Mouse (Mus musculus): Measurements from ENCODE around the gene Gpr82. TPM values are rescaled to one million over a fixed set of nuclear protein-coding genes. Genes with fewer than 3 reads are reported as not detected.

Gpr82 gene
- 0.31 and 0.35 TPM in 2 replicates for polyA plus RNA-seq (2014; fragmentation: Nextera tagmentation; extraction: Ambion mirVana)

DNA sequence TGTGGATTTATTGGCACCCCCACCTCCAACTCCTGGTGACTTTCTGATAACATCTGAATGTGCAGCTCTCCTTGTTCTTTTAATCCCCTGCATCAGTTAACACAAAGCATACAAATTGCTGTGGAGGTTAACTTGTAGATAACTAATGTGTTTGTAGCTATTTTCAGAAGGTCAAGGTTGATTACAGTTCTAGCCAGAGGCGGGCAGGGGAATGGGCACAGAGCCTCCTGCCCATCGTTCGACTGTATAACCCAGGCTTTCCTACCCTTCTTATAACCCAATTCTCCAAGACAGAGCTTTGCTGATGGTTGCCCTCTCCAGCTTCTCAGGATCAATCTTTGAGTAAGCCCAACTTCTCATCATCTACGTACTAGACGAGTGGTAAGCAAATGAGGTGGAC, at the start of gene Gpr82:
Gpr82 (plus strand) TSS at position 301 of the 400 bp plus-strand sequence.
- ATAC-seq (ENCODE audit: insufficient number of reproducible peaks, insufficient read depth, low FRiP score, low read depth): no peak
- no peak within 1 kb of the TSS for H3K9ac ChIP-seq (ENCODE audit: low read length)
- no peaks in the 10 kb centered on the region for H3K9me3 ChIP-seq (ENCODE audit: control insufficient read depth, low read length)
- 78% methylated on average over 5 of the region's 5 CpGs for WGBS
- H3K36me3 ChIP-seq (ENCODE audit: control insufficient read depth, insufficient read depth, low read length): no peaks in the 10 kb centered on the region
- H3K4me3 ChIP-seq (ENCODE audit: control insufficient read depth in 1 of 2, insufficient read depth in 1 of 2, low read depth in 1 of 2, low read length in 2 of 2): no peak within 1 kb of the TSS
- no peak within 1 kb of the TSS for H3K4me2 ChIP-seq (ENCODE audit: low read length)
- no peaks in the 10 kb centered on the region for H3K27me3 ChIP-seq (ENCODE audit: control insufficient read depth, insufficient read depth, low read length)
- no peaks in the 10 kb centered on the region for H3K4me1 ChIP-seq (ENCODE audit: control insufficient read depth in 2 of 2, insufficient read depth in 2 of 2, low read length in 2 of 2)
- H3K27ac ChIP-seq (replicated peaks in 1 of 2; ENCODE audit: control insufficient read depth in 1 of 2, insufficient read depth in 1 of 2, low read depth in 2 of 2, low read length in 2 of 2): no peak within 1 kb of the TSS

DNA sequence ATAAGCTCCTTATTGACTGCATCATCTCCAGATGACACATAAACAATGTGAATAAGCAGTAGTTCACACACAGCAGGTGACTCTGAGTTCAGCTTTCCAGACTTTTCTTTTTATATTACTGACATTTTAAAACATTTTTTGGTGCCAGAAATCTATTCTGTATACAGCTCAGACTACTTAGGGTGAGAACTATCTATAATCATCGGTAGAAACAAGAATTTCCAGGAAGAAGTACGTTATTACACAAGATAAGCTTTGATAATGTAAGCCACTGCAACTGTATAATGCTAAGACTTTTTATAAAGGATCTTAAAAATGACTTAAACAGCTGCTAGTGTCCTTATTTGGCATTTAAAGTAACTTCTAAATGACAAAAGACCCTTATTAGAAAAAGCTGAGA, 49.0 kb upstream of the Gpr82 start:
- H3K9ac ChIP-seq (ENCODE audit: low read length): no peak overlapping the region
- no peak overlapping the region for H3K27ac ChIP-seq (replicated peaks in 1 of 2; ENCODE audit: control insufficient read depth in 1 of 2, insufficient read depth in 1 of 2, low read depth in 2 of 2, low read length in 2 of 2)
- H3K4me2 ChIP-seq (ENCODE audit: low read length): no peak overlapping the region
- no peak overlapping the region for H3K4me3 ChIP-seq (ENCODE audit: control insufficient read depth in 1 of 2, insufficient read depth in 1 of 2, low read depth in 1 of 2, low read length in 2 of 2)
- ATAC-seq (ENCODE audit: insufficient number of reproducible peaks, insufficient read depth, low FRiP score, low read depth): no peak
- no peaks in the 10 kb centered on the region for H3K27me3 ChIP-seq (ENCODE audit: control insufficient read depth, insufficient read depth, low read length)
- H3K9me3 ChIP-seq (ENCODE audit: control insufficient read depth, low read length): no peaks in the 10 kb centered on the region
- WGBS: 59% methylated on average over 2 of the region's 2 CpGs
- no peaks in the 10 kb centered on the region for H3K4me1 ChIP-seq (ENCODE audit: control insufficient read depth in 2 of 2, insufficient read depth in 2 of 2, low read length in 2 of 2)
- peaks cover 5% of the 10 kb centered on the region; the same call in 1 of the 2 replicates for H3K36me3 ChIP-seq (ENCODE audit: control insufficient read depth, insufficient read depth, low read length)

DNA sequence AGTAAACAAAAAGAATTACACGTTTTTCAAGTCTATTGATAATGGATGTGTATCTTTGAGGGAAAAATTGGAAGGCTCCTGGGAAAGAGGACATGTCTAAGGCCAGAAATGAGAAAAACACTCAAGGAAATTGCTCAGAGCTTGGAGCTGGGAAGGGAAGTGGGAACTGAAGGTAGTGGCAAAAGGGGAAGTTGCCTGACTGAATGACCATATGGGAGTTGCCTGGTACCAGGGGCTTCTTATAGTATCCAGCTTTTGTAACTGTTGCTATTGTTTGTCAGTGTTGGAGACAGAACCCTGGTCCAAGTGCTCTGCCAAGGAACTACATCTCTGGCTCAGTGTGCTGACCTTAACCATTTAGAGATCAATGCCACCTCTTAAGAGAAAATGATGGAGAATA, 44.4 kb upstream of the Gpr82 start:
- ATAC-seq (ENCODE audit: insufficient number of reproducible peaks, insufficient read depth, low FRiP score, low read depth): no peak
- Histone ChIP-seq H3K9me3 (ENCODE audit: control insufficient read depth, low read length) (no peaks in the 10 kb centered on the region), H3K36me3 (ENCODE audit: control insufficient read depth, insufficient read depth, low read length) (peaks cover 5% of the 10 kb centered on the region; the same call in 1 of the 2 replicates), H3K4me1 (ENCODE audit: control insufficient read depth in 2 of 2, insufficient read depth in 2 of 2, low read length in 2 of 2) (no peaks in the 10 kb centered on the region), H3K4me2 (ENCODE audit: low read length) (no peak overlapping the region), H3K9ac (ENCODE audit: low read length) (no peak overlapping the region), H3K27me3 (ENCODE audit: control insufficient read depth, insufficient read depth, low read length) (no peaks in the 10 kb centered on the region), H3K4me3 (ENCODE audit: control insufficient read depth in 1 of 2, insufficient read depth in 1 of 2, low read depth in 1 of 2, low read length in 2 of 2) (no peak overlapping the region), H3K27ac (replicated peaks in 1 of 2; ENCODE audit: control insufficient read depth in 1 of 2, insufficient read depth in 1 of 2, low read depth in 2 of 2, low read length in 2 of 2) (no peak overlapping the region)
- WGBS: 48% methylated on average over 1 of the region's 1 CpGs

DNA sequence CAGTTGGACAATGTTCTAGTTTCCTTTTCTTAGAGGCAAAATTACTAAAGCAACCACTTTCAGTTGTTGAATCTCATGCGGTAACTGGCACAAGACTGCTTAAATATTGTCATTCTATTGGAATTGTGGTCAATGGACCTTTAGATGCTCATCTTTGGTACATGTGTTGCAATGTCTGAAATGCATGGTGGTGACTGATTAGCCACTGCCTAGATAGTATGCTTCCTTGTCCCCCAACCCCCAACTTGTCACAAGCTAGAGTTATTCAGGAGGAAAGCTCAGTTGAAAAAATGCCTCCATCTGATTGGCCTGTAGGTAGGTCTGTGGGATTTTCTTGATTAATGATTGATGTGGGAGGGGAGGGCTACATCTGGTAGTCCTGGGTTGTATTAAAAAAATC, 43.9 kb upstream of the Gpr82 start:
- no peak for ATAC-seq (ENCODE audit: insufficient number of reproducible peaks, insufficient read depth, low FRiP score, low read depth)
- H3K9me3 ChIP-seq (ENCODE audit: control insufficient read depth, low read length): no peaks in the 10 kb centered on the region
- H3K9ac ChIP-seq (ENCODE audit: low read length): no peak overlapping the region
- H3K4me2 ChIP-seq (ENCODE audit: low read length): no peak overlapping the region
- peaks cover 5% of the 10 kb centered on the region; the same call in 1 of the 2 replicates for H3K36me3 ChIP-seq (ENCODE audit: control insufficient read depth, insufficient read depth, low read length)
- no peaks in the 10 kb centered on the region for H3K4me1 ChIP-seq (ENCODE audit: control insufficient read depth in 2 of 2, insufficient read depth in 2 of 2, low read length in 2 of 2)
- H3K4me3 ChIP-seq (ENCODE audit: control insufficient read depth in 1 of 2, insufficient read depth in 1 of 2, low read depth in 1 of 2, low read length in 2 of 2): no peak overlapping the region
- no peaks in the 10 kb centered on the region for H3K27me3 ChIP-seq (ENCODE audit: control insufficient read depth, insufficient read depth, low read length)
- H3K27ac ChIP-seq (replicated peaks in 1 of 2; ENCODE audit: control insufficient read depth in 1 of 2, insufficient read depth in 1 of 2, low read depth in 2 of 2, low read length in 2 of 2): no peak overlapping the region
- WGBS: 88% methylated on average over 1 of the region's 1 CpGs

DNA sequence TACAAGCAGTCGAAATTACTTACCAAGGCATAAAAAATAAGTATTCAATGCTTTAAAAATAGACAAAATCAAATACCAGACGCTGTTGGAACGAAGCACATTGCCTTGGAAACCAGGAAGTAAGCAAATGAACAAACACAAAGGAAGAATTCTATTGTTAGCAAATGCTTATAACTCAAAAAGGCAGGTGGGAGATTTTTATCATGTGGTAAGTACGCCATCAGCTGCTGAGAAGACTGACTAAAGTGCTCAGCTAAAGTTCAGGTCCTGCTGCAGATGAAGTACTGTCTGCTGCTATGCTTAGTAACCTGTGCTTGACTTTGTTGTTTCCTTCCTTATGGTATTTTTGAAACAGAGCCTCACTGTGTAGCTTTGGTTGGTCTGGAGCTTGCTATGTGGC, 42.7 kb upstream of the Gpr82 start:
- H3K27ac ChIP-seq (replicated peaks in 1 of 2; ENCODE audit: control insufficient read depth in 1 of 2, insufficient read depth in 1 of 2, low read depth in 2 of 2, low read length in 2 of 2): no peak overlapping the region

DNA sequence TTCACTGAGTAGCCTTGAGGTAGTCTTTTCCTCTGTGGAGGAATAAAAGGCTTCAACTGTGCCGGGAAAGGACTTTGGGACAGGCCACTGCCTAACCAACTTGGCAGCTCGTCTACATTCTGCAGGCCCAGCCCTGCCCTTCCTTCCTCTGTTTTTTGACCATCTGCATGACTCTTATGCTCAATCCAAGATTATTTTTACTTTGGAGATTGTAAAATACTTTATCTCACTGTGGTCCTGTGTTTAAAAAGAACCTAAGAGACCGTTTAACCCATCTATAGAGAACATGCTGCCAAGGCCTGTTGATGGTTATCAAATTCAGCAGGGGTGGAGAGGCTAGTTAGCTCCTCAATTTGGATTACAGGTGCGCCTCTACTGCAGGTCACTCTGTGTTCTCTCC, 39.7 kb upstream of the Gpr82 start:
- Histone ChIP-seq H3K9me3 (ENCODE audit: control insufficient read depth, low read length) (no peaks in the 10 kb centered on the region), H3K27me3 (ENCODE audit: control insufficient read depth, insufficient read depth, low read length) (no peaks in the 10 kb centered on the region), H3K9ac (ENCODE audit: low read length) (no peak overlapping the region), H3K4me3 (ENCODE audit: control insufficient read depth in 1 of 2, insufficient read depth in 1 of 2, low read depth in 1 of 2, low read length in 2 of 2) (no peak overlapping the region), H3K4me1 (ENCODE audit: control insufficient read depth in 2 of 2, insufficient read depth in 2 of 2, low read length in 2 of 2) (no peaks in the 10 kb centered on the region), H3K27ac (replicated peaks in 1 of 2; ENCODE audit: control insufficient read depth in 1 of 2, insufficient read depth in 1 of 2, low read depth in 2 of 2, low read length in 2 of 2) (no peak overlapping the region), H3K4me2 (ENCODE audit: low read length) (no peak overlapping the region), H3K36me3 (ENCODE audit: control insufficient read depth, insufficient read depth, low read length) (no peaks in the 10 kb centered on the region)
- ATAC-seq (ENCODE audit: insufficient number of reproducible peaks, insufficient read depth, low FRiP score, low read depth): no peak
- WGBS: 63% methylated on average over 4 of the region's 4 CpGs

More for the DNA sequence above, 42.7 kb upstream of the Gpr82 start:
- no peak for ATAC-seq (ENCODE audit: insufficient number of reproducible peaks, insufficient read depth, low FRiP score, low read depth)
- peaks cover 5% of the 10 kb centered on the region; the same call in 1 of the 2 replicates for H3K36me3 ChIP-seq (ENCODE audit: control insufficient read depth, insufficient read depth, low read length)
- H3K4me2 ChIP-seq (ENCODE audit: low read length): no peak overlapping the region
- H3K4me3 ChIP-seq (ENCODE audit: control insufficient read depth in 1 of 2, insufficient read depth in 1 of 2, low read depth in 1 of 2, low read length in 2 of 2): no peak overlapping the region
- H3K9ac ChIP-seq (ENCODE audit: low read length): no peak overlapping the region
- H3K9me3 ChIP-seq (ENCODE audit: control insufficient read depth, low read length): no peaks in the 10 kb centered on the region
- no peaks in the 10 kb centered on the region for H3K27me3 ChIP-seq (ENCODE audit: control insufficient read depth, insufficient read depth, low read length)
- WGBS: 68% methylated on average over 4 of the region's 4 CpGs
- no peaks in the 10 kb centered on the region for H3K4me1 ChIP-seq (ENCODE audit: control insufficient read depth in 2 of 2, insufficient read depth in 2 of 2, low read length in 2 of 2)

DNA sequence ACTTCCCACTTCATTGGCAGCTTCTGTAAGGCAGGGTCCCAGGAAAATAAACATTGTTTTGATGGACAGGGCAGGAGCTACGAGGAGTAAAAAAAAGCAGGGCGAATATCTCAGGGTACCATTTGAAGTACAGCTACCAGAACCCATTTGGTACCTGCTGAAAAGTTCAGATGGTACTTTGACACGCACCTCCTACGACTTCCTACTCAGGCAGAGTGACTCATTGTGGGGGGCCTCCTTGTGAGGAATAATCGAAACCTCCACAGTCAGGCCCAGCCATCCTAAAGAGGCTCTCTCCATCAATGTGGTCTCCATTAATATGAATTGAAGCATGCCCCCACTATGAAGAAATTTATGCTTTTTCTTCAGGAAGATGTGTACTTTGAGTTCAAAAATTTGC, 38.5 kb upstream of the Gpr82 start:
- WGBS: 73% methylated on average over 5 of the region's 5 CpGs
- no peak for ATAC-seq (ENCODE audit: insufficient number of reproducible peaks, insufficient read depth, low FRiP score, low read depth)
- Histone ChIP-seq H3K9me3 (ENCODE audit: control insufficient read depth, low read length) (no peaks in the 10 kb centered on the region), H3K27me3 (ENCODE audit: control insufficient read depth, insufficient read depth, low read length) (no peaks in the 10 kb centered on the region), H3K36me3 (ENCODE audit: control insufficient read depth, insufficient read depth, low read length) (no peaks in the 10 kb centered on the region), H3K4me2 (ENCODE audit: low read length) (no peak overlapping the region), H3K4me1 (ENCODE audit: control insufficient read depth in 2 of 2, insufficient read depth in 2 of 2, low read length in 2 of 2) (no peaks in the 10 kb centered on the region), H3K27ac (replicated peaks in 1 of 2; ENCODE audit: control insufficient read depth in 1 of 2, insufficient read depth in 1 of 2, low read depth in 2 of 2, low read length in 2 of 2) (no peak overlapping the region), H3K9ac (ENCODE audit: low read length) (no peak overlapping the region), H3K4me3 (ENCODE audit: control insufficient read depth in 1 of 2, insufficient read depth in 1 of 2, low read depth in 1 of 2, low read length in 2 of 2) (no peak overlapping the region)

DNA sequence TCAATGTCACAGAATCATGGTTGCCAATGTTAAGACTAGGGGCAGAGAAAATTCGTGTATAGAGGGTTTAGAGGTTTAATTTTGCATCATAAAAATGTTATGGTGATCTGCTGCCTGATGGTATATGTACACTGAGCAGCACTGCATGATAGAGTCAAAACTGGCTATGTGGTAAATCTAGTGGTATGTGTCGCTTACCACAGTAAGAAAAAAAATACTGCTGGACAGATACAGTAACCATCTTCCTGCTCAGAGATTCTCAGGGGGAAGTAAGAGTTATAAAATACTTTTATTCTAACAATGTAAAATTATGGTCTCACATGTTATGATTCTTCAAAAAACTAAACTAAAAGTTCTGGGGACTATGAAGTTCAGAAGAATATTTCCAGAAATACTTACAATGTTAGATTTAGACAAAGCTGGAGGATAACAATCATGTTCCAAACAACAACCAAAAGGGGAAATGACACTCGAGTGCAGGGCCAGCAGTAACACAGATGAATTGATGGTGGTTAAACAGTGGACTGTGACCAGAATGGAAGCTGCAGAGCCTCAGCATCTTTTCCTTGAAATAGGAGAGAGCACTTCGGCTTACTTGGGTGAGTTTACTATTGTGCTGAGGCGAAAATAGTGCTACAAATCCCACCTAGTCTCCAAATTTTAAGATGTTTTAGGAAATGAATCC, 29.4 kb upstream of the Gpr82 start, which contains the start of gene Gpr34:
Gpr34 (plus strand) TSS at position 491 of the 685 bp plus-strand sequence.
- no peak within 1 kb of the TSS for H3K4me3 ChIP-seq (ENCODE audit: control insufficient read depth in 1 of 2, insufficient read depth in 1 of 2, low read depth in 1 of 2, low read length in 2 of 2)
- no peak for ATAC-seq (ENCODE audit: insufficient number of reproducible peaks, insufficient read depth, low FRiP score, low read depth)
- no peaks in the 10 kb centered on the region for H3K4me1 ChIP-seq (ENCODE audit: control insufficient read depth in 2 of 2, insufficient read depth in 2 of 2, low read length in 2 of 2)
- WGBS: 68% methylated on average over 5 of the region's 5 CpGs
- H3K9me3 ChIP-seq (ENCODE audit: control insufficient read depth, low read length): no peaks in the 10 kb centered on the region
- no peaks in the 10 kb centered on the region for H3K27me3 ChIP-seq (ENCODE audit: control insufficient read depth, insufficient read depth, low read length)
- no peak within 1 kb of the TSS for H3K27ac ChIP-seq (replicated peaks in 1 of 2; ENCODE audit: control insufficient read depth in 1 of 2, insufficient read depth in 1 of 2, low read depth in 2 of 2, low read length in 2 of 2)
- no peaks in the 10 kb centered on the region for H3K36me3 ChIP-seq (ENCODE audit: control insufficient read depth, insufficient read depth, low read length)
- no peak within 1 kb of the TSS for H3K9ac ChIP-seq (ENCODE audit: low read length)
- no peak within 1 kb of the TSS for H3K4me2 ChIP-seq (ENCODE audit: low read length)

Measured in heart, embryonic 14.5 days (tissue).